Mouse (Mus musculus): ENCODE results near the gene Ptprk. TPM values are rescaled to one million over a fixed set of nuclear protein-coding genes. Genes with fewer than 3 reads are reported as not detected.

Ptprk gene
- polyA plus RNA-seq, 1 experiment from 2014 or later: 35.5 TPM

DNA sequence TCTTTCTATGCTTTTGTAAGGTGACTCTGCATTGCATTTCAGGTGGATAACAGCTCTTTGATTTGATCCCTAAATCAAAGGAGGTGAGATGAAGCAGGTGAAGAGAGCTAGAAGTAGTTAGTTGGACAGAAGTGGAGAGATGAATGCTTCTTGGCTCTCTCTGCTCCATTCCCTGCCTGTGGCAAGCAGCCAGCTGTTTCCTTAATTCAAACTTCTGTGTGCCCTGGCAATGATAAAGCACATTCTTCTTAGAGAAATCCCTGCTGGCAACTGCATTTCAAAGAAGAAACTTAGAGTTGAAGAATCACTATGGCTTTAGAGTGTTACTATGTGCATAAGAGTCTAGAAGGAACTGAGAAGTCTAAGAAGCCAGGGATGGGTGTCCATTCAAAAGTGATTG is 89.6 kb downstream of the Ptprk start:
- H3K36me3 ChIP-seq: no peaks in the 10 kb centered on the region
- H3K4me3 ChIP-seq: no peak overlapping the region
- 0 out of 2 replicates have a peak overlapping the region, but pooled peaks have one; percentile 6 for H3K27ac ChIP-seq
- H3K9ac ChIP-seq: no peak overlapping the region
- H3K4me2 ChIP-seq (replicated peaks): no peak overlapping the region
- no peaks in the 10 kb centered on the region for H3K27me3 ChIP-seq
- no peaks in the 10 kb centered on the region for H3K9me3 ChIP-seq
- peaks cover 20% of the 10 kb centered on the region for H3K4me1 ChIP-seq
- peak; percentile 14; the same call in 1 of the 2 replicates for ATAC-seq (ENCODE audit: low FRiP score, low read depth)

- H3K4me3 ChIP-seq: no peak overlapping the region
- H3K9ac ChIP-seq: no peak overlapping the region
- no peak overlapping the region for H3K4me2 ChIP-seq (replicated peaks)
- H3K4me1 ChIP-seq: peaks cover 20% of the 10 kb centered on the region
- ATAC-seq (ENCODE audit: low FRiP score, low read depth): no peak
- no peaks in the 10 kb centered on the region for H3K27me3 ChIP-seq
- 0 out of 2 replicates have a peak overlapping the region, but pooled peaks have one; percentile 6 for H3K27ac ChIP-seq
- no peaks in the 10 kb centered on the region for H3K9me3 ChIP-seq
- no peaks in the 10 kb centered on the region for H3K36me3 ChIP-seq
Measured at GRCm38 (mm10) chr10:28164746-28165145, 90.1 kb downstream of the Ptprk start.

DNA sequence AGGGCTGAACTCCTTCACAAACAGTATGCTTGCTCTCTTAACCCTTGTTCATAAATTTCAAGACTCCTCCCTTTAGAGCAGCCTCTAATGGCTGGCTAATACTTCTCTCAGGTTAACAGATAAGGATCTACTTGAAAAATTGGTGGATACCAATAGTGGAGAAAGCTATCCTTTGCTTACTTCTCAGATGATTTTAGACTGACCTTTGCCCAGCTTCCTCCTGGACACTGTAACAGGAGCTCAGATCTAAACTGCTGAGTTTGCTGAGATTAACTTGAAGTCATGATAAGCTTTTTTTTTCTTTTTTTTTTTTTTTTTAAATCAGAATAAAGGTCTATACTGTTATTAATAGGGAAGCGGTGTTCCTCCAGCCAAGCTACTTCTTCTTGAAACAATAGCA is 92.0 kb downstream of the Ptprk start:
- WGBS: 72% methylated on average over 1 of the region's 1 CpGs
- no peak overlapping the region for H3K9ac ChIP-seq
- H3K4me3 ChIP-seq: no peak overlapping the region
- H3K36me3 ChIP-seq: no peaks in the 10 kb centered on the region
- H3K4me1 ChIP-seq: peaks cover 20% of the 10 kb centered on the region
- no peak overlapping the region for H3K27ac ChIP-seq
- no peak overlapping the region for H3K4me2 ChIP-seq (replicated peaks)
- ATAC-seq (ENCODE audit: low FRiP score, low read depth): no peak; the same call in 1 of the 2 replicates
- H3K27me3 ChIP-seq: no peaks in the 10 kb centered on the region
- no peaks in the 10 kb centered on the region for H3K9me3 ChIP-seq

GRCm38 (mm10) chr10:28167097-28167496 is 92.5 kb downstream of the Ptprk start:
- Histone ChIP-seq H3K4me2 (replicated peaks) (no peak overlapping the region), H3K9me3 (no peaks in the 10 kb centered on the region), H3K27ac (no peak overlapping the region), H3K9ac (no peak overlapping the region), H3K27me3 (no peaks in the 10 kb centered on the region), H3K4me1 (peaks cover 20% of the 10 kb centered on the region), H3K36me3 (no peaks in the 10 kb centered on the region), H3K4me3 (no peak overlapping the region)
- no peak for ATAC-seq (ENCODE audit: low FRiP score, low read depth)
- WGBS: 50% methylated on average over 2 of the region's 2 CpGs

DNA sequence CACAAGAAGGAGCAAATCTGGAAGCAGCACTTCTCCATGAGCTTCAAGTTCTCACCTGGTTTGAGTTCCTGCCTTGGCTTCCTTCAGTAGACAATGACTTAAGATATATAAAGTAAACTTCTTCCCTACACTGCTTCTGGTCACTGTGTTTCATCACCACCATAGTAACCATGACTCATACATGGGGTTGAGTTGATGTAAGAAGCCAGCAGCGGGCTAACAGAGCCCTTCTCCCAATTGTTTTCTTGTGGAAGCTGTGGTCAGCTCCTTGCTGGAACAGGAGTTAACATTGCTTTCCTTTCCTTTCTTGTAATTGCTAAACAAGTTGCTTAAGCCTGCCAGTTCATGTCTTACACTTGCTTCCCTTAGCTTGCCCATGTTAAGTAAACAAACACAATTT is 96.6 kb downstream of the Ptprk start:
- H3K4me3 ChIP-seq: no peak overlapping the region
- no peaks in the 10 kb centered on the region for H3K27me3 ChIP-seq
- 93% methylated on average over 1 of the region's 1 CpGs for WGBS
- H3K27ac ChIP-seq: no peak overlapping the region
- ATAC-seq (ENCODE audit: low FRiP score, low read depth): no peak
- H3K36me3 ChIP-seq: no peaks in the 10 kb centered on the region
- H3K4me1 ChIP-seq: no peaks in the 10 kb centered on the region
- no peak overlapping the region for H3K9ac ChIP-seq
- H3K4me2 ChIP-seq (replicated peaks): no peak overlapping the region
- H3K9me3 ChIP-seq: no peaks in the 10 kb centered on the region

GRCm38 (mm10) chr10:28178876-28179275 is 104.3 kb downstream of the Ptprk start:
- no peak for ATAC-seq (ENCODE audit: low FRiP score, low read depth)
- Histone ChIP-seq H3K9ac (no peak overlapping the region), H3K27me3 (no peaks in the 10 kb centered on the region), H3K4me1 (0 out of 2 replicates have a peak, but pooled peaks cover 5% of the 10 kb centered on the region), H3K27ac (no peak overlapping the region), H3K4me3 (no peak overlapping the region), H3K9me3 (no peaks in the 10 kb centered on the region), H3K4me2 (replicated peaks) (no peak overlapping the region), H3K36me3 (no peaks in the 10 kb centered on the region)
- 75% methylated on average over 4 of the region's 4 CpGs for WGBS

DNA sequence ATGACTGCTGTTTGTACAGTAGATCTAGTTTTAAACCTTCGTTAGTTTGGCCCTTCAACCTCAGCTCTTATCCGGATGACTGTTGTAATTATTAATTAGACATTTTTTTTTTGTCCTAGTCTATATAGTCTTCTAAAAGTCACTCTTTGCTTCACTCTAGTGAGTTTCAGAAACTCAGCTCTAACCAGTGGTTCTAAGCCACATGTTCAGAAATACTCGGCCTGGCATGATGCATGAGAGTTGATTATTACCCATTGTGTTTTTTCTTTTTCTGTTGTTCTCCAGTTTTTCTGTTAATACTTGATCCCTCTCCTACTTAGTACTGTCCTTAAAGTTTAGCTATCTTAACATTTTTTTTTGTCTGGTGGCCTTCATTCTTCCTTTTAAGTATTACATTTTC is 107.5 kb downstream of the Ptprk start:
- Histone ChIP-seq H3K9ac (no peak overlapping the region), H3K4me3 (no peak overlapping the region), H3K9me3 (no peaks in the 10 kb centered on the region), H3K27ac (no peak overlapping the region), H3K27me3 (no peaks in the 10 kb centered on the region), H3K4me1 (peaks cover 23% of the 10 kb centered on the region), H3K4me2 (replicated peaks) (no peak overlapping the region), H3K36me3 (no peaks in the 10 kb centered on the region)
- no peak for ATAC-seq (ENCODE audit: low FRiP score, low read depth)
- WGBS: 87% methylated on average over 3 of the region's 3 CpGs

DNA sequence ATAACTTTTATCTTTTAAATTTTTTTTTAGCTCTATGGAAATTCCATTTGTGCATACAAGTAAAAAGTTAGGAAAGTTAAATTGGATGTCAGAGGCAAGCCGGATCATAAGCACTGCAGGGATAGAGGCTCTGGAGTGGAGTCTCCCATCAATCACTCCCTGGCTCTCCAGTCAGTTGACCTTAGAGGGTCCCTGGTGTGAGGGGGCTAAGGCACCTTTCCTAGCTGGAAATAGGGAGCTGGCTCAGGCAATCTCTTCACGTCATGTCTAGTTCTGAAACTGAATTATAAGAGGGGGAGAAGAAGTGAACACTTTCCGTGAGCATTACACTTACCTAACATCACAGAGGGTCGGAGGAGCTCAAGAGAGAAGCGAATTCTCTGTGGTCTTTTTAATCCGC is 110.1 kb downstream of the Ptprk start:
- Histone ChIP-seq H3K9ac (no peak overlapping the region), H3K4me1 (peaks cover 22% of the 10 kb centered on the region), H3K27me3 (no peaks in the 10 kb centered on the region), H3K9me3 (no peaks in the 10 kb centered on the region), H3K36me3 (no peaks in the 10 kb centered on the region), H3K27ac (no peak overlapping the region), H3K4me2 (replicated peaks) (no peak overlapping the region), H3K4me3 (no peak overlapping the region)
- 0 out of 2 replicates have a peak, but pooled peaks have one; percentile 15 for ATAC-seq (ENCODE audit: low FRiP score, low read depth)
- WGBS: 37% methylated on average over 6 of the region's 6 CpGs

DNA sequence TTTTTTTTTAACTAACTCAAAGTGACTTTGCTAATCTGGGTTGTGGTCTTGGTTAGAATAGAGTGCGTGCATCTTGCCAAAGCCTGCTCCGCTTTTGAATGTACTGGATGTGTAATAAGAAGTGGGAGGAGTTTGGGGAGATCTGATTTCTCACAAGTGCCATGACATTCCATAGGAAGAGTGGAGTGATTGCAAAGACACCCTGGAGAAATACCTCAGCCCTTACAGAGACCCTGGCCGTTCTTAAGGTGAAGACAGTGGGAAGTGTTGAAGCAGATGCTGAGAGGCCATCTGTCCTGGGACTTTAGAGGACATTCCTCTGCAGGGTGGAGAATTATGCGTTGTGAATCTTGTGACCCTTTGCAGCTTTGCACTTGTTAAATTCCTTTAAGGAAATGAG is 110.7 kb downstream of the Ptprk start:
- WGBS: 29% methylated on average over 4 of the region's 4 CpGs
- peak; percentile 72 for ATAC-seq (ENCODE audit: low FRiP score, low read depth)

DNA sequence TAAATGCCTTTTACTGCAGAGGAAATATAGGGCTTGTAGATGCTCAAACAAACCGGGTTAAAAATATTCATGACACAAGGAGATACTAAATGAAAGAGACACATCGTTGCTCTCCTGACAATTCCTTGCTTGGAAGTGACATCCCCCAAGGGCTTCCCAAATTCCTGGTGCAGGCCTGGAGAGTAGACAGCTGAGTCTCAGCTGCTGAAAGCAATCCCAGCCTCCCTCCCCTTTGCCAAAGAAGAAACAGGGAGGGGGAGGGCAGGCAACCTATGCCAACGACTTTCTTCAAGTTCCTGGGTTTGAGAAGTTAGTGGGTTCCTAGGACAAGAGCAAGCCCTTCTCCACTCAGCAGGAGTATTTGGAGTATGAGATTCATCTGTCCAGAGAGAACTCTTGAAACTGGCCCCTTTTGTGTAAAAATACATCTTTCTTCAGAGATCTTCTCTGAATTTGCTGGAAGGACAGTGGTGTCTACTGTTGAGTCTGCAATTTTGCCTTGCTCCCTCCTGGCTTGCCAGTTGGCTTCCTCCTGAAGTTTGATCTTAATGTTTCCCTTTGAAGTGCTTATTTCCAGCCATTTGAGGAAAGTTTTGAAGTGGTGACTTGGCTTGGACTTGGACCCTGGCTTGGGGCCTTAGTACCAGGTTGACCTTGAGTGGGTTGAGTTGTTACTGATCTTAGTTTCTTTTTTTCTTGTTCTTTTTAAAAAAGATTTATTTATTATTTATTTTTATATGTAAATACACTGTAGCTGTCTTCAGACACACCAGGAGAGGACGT is 111.6 kb downstream of the Ptprk start:
- no peak for ATAC-seq (ENCODE audit: low FRiP score, low read depth)
- 50% methylated on average over 4 of the region's 4 CpGs for WGBS
- H3K9me3 ChIP-seq: no peaks in the 10 kb centered on the region
- no peaks in the 10 kb centered on the region for H3K27me3 ChIP-seq
- H3K27ac ChIP-seq: no peak overlapping the region
- no peak overlapping the region for H3K4me2 ChIP-seq (replicated peaks)
- H3K36me3 ChIP-seq: no peaks in the 10 kb centered on the region
- H3K9ac ChIP-seq: no peak overlapping the region
- H3K4me3 ChIP-seq: no peak overlapping the region
- H3K4me1 ChIP-seq: peaks cover 22% of the 10 kb centered on the region

More for the DNA sequence above, 110.7 kb downstream of the Ptprk start:
- peaks cover 22% of the 10 kb centered on the region for H3K4me1 ChIP-seq
- no peak overlapping the region for H3K4me2 ChIP-seq (replicated peaks)
- no peak overlapping the region for H3K9ac ChIP-seq
- H3K27me3 ChIP-seq: no peaks in the 10 kb centered on the region
- no peak overlapping the region for H3K4me3 ChIP-seq
- no peaks in the 10 kb centered on the region for H3K9me3 ChIP-seq
- H3K27ac ChIP-seq: no peak overlapping the region
- no peaks in the 10 kb centered on the region for H3K36me3 ChIP-seq

DNA sequence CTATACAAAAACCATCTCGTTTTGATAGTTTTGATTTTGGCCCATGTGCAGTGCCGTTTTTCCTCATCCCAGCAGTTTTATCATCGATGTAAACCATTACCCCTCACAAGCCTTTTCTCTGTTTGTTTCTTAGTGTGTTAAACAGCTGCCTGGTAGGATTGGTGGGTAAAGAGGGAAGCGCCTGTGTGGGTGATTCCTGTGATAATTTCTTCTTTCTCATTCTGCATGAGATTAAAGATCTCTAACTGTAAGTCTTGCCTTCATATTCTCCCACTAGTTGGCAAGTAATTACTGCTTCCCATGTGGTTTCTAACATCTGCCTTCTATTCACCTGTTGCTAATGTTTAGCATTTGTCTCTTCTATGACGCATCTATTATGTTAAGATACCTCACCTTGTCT is 116.8 kb downstream of the Ptprk start:
- Histone ChIP-seq H3K27me3 (no peaks in the 10 kb centered on the region), H3K4me1 (peaks cover 7% of the 10 kb centered on the region; the same call in 1 of the 2 replicates), H3K27ac (no peak overlapping the region), H3K4me2 (replicated peaks) (no peak overlapping the region), H3K9ac (no peak overlapping the region), H3K9me3 (no peaks in the 10 kb centered on the region), H3K4me3 (no peak overlapping the region), H3K36me3 (no peaks in the 10 kb centered on the region)
- 84% methylated on average over 5 of the region's 5 CpGs for WGBS
- no peak for ATAC-seq (ENCODE audit: low FRiP score, low read depth)

DNA sequence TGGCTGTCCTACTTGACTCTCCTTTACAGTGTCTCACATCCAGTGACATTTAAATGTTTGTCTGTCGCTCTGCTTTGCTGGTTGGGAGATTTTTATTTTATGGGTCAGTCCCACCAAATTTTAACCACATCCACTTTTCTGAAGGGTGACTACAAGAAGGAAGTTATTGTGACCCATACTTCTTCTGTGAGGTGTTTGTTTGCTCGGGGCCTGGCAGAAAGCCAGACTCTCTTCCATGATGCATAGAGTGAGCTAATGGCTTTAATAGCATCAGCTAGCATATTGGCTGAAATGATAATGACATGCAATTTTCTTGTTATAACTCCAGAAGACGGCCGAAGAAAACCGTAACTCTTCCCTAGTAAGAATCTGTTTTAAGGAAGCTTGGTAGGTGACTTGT is 119.0 kb downstream of the Ptprk start:
- H3K9me3 ChIP-seq: no peaks in the 10 kb centered on the region
- WGBS: 85% methylated on average over 5 of the region's 5 CpGs

DNA sequence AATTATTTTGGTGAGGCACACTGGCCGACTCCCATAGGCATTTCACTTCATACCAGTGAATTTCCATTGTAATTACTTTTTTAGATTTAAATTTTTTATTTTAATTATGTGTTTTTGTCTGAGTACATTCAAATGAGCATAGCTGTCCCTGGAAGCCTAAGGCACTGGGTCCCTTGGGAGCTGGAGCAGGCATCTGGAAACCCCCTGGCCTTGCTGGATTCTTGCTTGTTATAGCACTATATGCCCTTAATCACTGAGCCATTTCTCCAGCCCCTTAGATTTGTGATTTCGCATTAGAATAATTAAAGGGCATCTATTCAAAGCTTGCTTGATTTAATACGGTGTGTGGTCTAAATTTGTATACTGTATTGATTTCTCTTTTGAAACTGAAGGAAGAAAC is 126.0 kb downstream of the Ptprk start:
- ATAC-seq (ENCODE audit: low FRiP score, low read depth): no peak
- no peaks in the 10 kb centered on the region for H3K4me1 ChIP-seq
- H3K27me3 ChIP-seq: no peaks in the 10 kb centered on the region
- no peak overlapping the region for H3K9ac ChIP-seq
- no peak overlapping the region for H3K4me2 ChIP-seq (replicated peaks)
- 89% methylated on average over 3 of the region's 3 CpGs for whole genome bisulfite sequencing
- H3K4me3 ChIP-seq: no peak overlapping the region
- H3K36me3 ChIP-seq: no peaks in the 10 kb centered on the region
- no peak overlapping the region for H3K27ac ChIP-seq
- no peaks in the 10 kb centered on the region for H3K9me3 ChIP-seq

More for the DNA sequence above, 119.0 kb downstream of the Ptprk start:
- Histone ChIP-seq H3K36me3 (no peaks in the 10 kb centered on the region), H3K4me1 (no peaks in the 10 kb centered on the region), H3K4me2 (replicated peaks) (no peak overlapping the region), H3K27ac (no peak overlapping the region), H3K27me3 (no peaks in the 10 kb centered on the region), H3K9ac (no peak overlapping the region), H3K4me3 (no peak overlapping the region)
- ATAC-seq (ENCODE audit: low FRiP score, low read depth): no peak

Measured in limb, embryonic 13.5 days (tissue).